Mouse (Mus musculus) embryonic facial prominence, embryonic 15.5 days (tissue): ENCODE measurements at regions not wholly inside any gene's neighbourhood (a gene's known extent, or its start where the extent isn't known, plus 50 kb on each side); places are given as distances from the start of the nearest gene placed in this dataset.
"Not testable (repeated sequence)": the region's sequence is repeated elsewhere in the genome, so short reads cannot be mapped to it uniquely, and the experiment has no call there.

Experiments used
- ATAC-seq: fragments of 200-750 bp; cut with Nextera tagmentation; 2 replicates; pipeline ENCODE4 v1.8.0; 2017; ENCODE audit warnings: low read depth, moderate TSS enrichment; ENCODE audit not compliant: insufficient number of reproducible peaks, low FRiP score, low TSS enrichment
- H3K27ac ChIP-seq: fragments of 300-500 bp; sonication (generic); replicated peaks from 2 replicates; pipeline ENCODE4 v1.5.1; 2015; ENCODE audit warnings: mild to moderate bottlenecking, inconsistent platforms
- H3K27me3 ChIP-seq: fragments of 300-500 bp; sonication (generic); 2 replicates; pipeline ENCODE4 v1.6.1; 2015; ENCODE audit warnings: inconsistent platforms
- H3K36me3 ChIP-seq: fragments of 300-500 bp; sonication (generic); 2 replicates; pipeline ENCODE4 v1.6.1; 2015; ENCODE audit warnings: mild to moderate bottlenecking, inconsistent platforms
- H3K4me1 ChIP-seq: fragments of 300-500 bp; sonication (generic); 2 replicates; pipeline ENCODE4 v1.6.1; 2015; ENCODE audit warnings: inconsistent platforms
- H3K4me2 ChIP-seq: fragments of 300-500 bp; sonication (generic); replicated peaks from 2 replicates; pipeline ENCODE4 v1.6.1; 2015; ENCODE audit warnings: mild to moderate bottlenecking, inconsistent platforms
- H3K4me3 ChIP-seq: fragments of 300-500 bp; sonication (generic); replicated peaks from 2 replicates; pipeline ENCODE4 v1.5.1; 2015; ENCODE audit warnings: mild to moderate bottlenecking, inconsistent platforms
- H3K9ac ChIP-seq: fragments of 300-500 bp; sonication (generic); 2 replicates; pipeline ENCODE4 v1.6.1; 2015; ENCODE audit warnings: inconsistent platforms
- H3K9me3 ChIP-seq: fragments of 300-500 bp; sonication (generic); replicated peaks from 2 replicates; pipeline ENCODE4 v1.6.1; 2016; ENCODE audit warnings: inconsistent platforms
- WGBS: fragments of 180-500 bp; shearing (Covaris S2); methylation state at CpG from one replicate; pipeline ENCODE4 v1.1.7; 2015; 5-methylcytosine and 5-hydroxymethylcytosine counted together

DNA sequence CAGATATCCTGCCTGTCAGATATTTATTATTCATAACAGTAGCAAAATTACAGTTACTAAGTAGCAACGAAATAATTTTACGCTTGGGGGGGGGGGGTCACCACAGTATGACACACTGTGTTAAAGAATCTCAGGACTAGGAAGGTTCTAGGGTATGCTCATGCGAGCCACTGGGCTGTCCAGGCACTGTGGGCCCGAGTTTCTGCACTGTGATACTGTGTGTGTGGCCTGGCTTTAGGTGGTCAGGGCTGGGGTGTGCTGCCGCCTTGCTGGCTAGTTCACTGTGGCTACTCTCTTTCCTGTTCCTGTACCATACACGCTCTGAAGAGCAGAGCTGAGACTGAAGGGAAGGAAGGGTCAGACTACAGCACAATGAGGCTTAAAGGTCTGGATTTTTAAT, 116.3 kb downstream of the Pmp22 start:
- Histone ChIP-seq H3K27ac (no peak overlapping the region), H3K9ac (no peak overlapping the region), H3K27me3 (no peaks in the 10 kb centered on the region), H3K4me1 (peaks cover 15% of the 10 kb centered on the region), H3K4me2 (no peak overlapping the region), H3K9me3 (no peaks in the 10 kb centered on the region), H3K4me3 (no peak overlapping the region), H3K36me3 (no peaks in the 10 kb centered on the region)
- no peak for ATAC-seq
- 90% methylated on average over 6 of the region's 6 CpGs for WGBS

DNA sequence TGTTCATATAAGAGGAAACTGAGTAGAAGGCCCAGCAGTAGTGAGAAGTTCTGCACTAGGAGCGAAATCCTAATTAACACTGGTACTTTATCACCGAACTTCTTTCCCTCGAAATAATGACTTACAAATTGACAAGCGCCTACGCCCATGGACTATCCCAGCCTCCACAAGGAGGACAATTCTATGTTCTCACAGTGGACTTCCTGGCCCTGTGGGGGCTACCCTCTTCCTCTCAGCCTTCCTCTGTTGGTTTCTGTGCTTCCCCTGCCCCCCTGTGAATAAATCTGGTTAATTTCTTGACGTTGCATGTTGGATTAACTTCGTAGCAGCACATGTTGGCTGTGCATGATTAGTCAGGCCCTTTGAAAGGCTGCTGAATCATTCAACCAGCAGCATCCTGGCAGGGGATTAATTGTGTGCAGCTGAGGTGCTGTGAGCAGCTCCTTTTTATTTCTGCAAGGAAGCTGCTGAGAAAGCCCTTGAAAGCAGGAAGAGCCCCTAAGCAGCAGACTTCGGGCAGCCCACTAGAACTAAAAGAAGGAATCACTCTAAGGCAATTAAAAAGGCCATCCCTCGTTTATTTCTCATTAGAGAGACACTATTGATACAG, 117.4 kb downstream of the Pmp22 start:
- H3K4me2 ChIP-seq: no peak overlapping the region
- WGBS: 56% methylated on average over 9 of the region's 9 CpGs

DNA sequence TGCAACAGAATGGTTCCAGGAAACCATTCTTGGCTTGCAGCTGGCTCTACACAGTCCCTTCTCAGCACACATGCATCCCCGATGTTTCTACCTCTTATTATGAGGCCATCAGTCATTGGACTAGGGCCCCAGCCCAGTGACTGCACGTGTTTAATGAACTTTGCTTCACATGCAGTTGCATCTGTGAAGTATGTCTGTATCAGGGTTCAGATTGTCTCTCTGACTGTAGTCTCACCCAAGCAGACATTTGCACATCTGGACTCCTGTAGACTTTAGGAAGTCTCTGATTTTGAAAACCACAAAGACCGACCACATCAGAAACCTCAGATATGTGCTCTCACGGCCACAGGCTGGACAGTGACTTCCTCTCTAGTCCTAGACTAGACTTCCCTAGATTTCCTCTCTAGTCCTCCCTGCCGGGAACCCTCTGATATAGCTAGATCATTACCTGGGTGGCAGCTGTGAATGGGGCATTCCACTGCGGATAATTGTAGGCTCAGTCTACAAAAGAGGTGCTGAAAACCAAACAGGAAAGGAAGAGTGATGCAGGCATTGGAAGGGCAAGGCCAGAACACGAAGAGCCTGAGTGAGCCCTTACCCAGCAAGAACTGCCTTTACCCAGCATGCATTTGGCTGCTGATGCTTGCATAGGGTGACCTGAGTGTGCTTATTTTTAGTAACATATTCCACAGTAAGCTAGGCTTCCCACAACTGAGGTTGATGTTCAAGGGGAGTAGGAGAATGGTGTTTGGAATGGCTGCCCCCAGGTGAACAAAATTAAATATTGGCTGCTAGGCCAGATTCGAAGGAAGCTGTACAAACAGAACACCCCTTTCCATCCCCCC, 123.5 kb downstream of the Pmp22 start:
- H3K27me3 ChIP-seq: no peaks in the 10 kb centered on the region
- no peaks in the 10 kb centered on the region for H3K9me3 ChIP-seq
- WGBS: 56% methylated on average over 8 of the region's 8 CpGs
- ATAC-seq: no peak; the same call in 1 of the 2 replicates
- no peak overlapping the region for H3K27ac ChIP-seq
- H3K9ac ChIP-seq: no peak overlapping the region
- no peak overlapping the region for H3K4me3 ChIP-seq
- no peaks in the 10 kb centered on the region for H3K36me3 ChIP-seq
- H3K4me2 ChIP-seq: no peak overlapping the region
- peaks cover 8% of the 10 kb centered on the region for H3K4me1 ChIP-seq

More for the DNA sequence above, 117.4 kb downstream of the Pmp22 start:
- Histone ChIP-seq H3K4me1 (peaks cover 15% of the 10 kb centered on the region), H3K27me3 (no peaks in the 10 kb centered on the region), H3K27ac (0 out of 2 replicates have a peak overlapping the region, but pooled peaks have one; percentile 49), H3K9me3 (no peaks in the 10 kb centered on the region), H3K36me3 (no peaks in the 10 kb centered on the region), H3K4me3 (no peak overlapping the region), H3K9ac (no peak overlapping the region)
- no peak for ATAC-seq

DNA sequence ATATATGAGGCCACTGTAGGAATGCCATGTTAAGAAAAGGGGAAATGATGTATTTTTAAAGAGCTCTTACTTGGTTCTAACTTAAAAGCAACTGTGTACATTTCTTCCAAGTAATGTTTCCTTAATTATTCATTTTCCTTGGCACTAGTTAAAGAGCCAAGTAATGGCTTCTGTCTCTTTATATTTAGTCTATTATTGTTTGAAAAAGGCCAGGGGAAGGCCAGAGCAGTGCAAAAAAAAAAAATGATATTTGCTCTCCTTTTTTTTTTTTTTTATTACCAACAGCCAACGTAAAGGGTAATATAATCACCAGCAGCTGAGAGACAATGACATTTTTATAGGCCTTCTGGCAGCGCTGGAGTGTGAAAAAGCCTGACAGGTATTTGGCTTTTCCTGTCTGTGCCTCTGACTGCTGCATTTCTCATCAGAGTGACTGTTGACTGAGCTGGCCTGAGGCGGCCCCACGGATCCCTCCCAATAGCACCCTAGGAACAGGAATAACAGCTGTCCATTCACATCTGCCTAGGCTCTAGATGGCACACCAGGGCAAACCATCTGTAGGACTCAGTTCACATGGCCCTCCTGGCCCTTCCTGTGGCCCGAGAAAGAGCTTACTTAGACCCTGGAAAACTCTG, 124.3 kb downstream of the Pmp22 start:
- H3K27ac ChIP-seq: no peak overlapping the region
- no peak for ATAC-seq
- WGBS: 27% methylated on average over 5 of the region's 5 CpGs

GRCm38 (mm10) chr11:63264432-63265061, 135.8 kb downstream of the Pmp22 start:
- Histone ChIP-seq H3K9ac (no peak overlapping the region), H3K4me2 (peak overlapping the region; percentile 31), H3K4me3 (no peak overlapping the region), H3K27me3 (no peaks in the 10 kb centered on the region), H3K27ac (no peak overlapping the region), H3K4me1 (0 out of 2 replicates have a peak, but pooled peaks cover 4% of the 10 kb centered on the region), H3K36me3 (no peaks in the 10 kb centered on the region), H3K9me3 (no peaks in the 10 kb centered on the region)
- no peak for ATAC-seq
- WGBS: 50% methylated on average over 9 of the region's 9 CpGs

More for the DNA sequence above, 124.3 kb downstream of the Pmp22 start:
- H3K9ac ChIP-seq: no peak overlapping the region
- no peak overlapping the region for H3K4me2 ChIP-seq
- peaks cover 8% of the 10 kb centered on the region for H3K4me1 ChIP-seq
- no peaks in the 10 kb centered on the region for H3K9me3 ChIP-seq
- no peaks in the 10 kb centered on the region for H3K36me3 ChIP-seq
- H3K4me3 ChIP-seq: no peak overlapping the region
- no peaks in the 10 kb centered on the region for H3K27me3 ChIP-seq

- not testable (repeated sequence) for H3K27ac ChIP-seq, H3K9me3 ChIP-seq, H3K9ac ChIP-seq, ATAC-seq, H3K4me3 ChIP-seq, H3K36me3 ChIP-seq, H3K4me2 ChIP-seq, H3K27me3 ChIP-seq, H3K4me1 ChIP-seq
- 80% methylated on average over 2 of the region's 2 CpGs for WGBS
These were observed 137.5 kb downstream of the Pmp22 start for GRCm38 (mm10) chr11:63266290-63266689.

DNA sequence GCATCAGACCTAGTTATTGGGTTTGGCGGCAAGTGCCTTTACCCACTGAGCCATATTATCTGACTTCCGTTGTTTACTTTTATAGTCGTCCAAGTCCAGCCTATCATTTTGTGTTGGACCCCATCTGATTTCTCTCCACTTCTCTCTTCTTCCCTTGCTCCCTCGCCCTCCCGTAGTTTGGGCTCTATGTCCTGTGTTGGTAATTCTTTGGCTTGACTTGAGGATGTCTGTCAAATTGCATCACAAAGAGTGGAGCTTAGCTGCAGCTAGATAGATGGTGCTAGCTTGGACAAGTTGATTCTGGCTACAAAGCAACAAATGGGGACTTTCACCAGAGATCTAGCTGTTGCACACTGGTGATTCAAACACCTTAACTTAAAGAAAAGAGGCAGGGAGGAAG, 147.9 kb downstream of the Pmp22 start:
- ATAC-seq: no peak
- Histone ChIP-seq H3K4me1 (no peaks in the 10 kb centered on the region), H3K4me3 (no peak overlapping the region), H3K27me3 (no peaks in the 10 kb centered on the region), H3K27ac (no peak overlapping the region), H3K4me2 (no peak overlapping the region), H3K36me3 (no peaks in the 10 kb centered on the region), H3K9me3 (no peaks in the 10 kb centered on the region), H3K9ac (no peak overlapping the region)
- 82% methylated on average over 5 of the region's 5 CpGs for WGBS

GRCm38 (mm10) chr11:63281839-63282238, 153.1 kb downstream of the Pmp22 start:
- WGBS: 94% methylated on average over 5 of the region's 5 CpGs
- Histone ChIP-seq H3K4me1 (no peaks in the 10 kb centered on the region), H3K9me3 (no peaks in the 10 kb centered on the region), H3K27me3 (no peaks in the 10 kb centered on the region), H3K27ac (no peak overlapping the region), H3K9ac (no peak overlapping the region), H3K4me3 (no peak overlapping the region), H3K36me3 (no peaks in the 10 kb centered on the region), H3K4me2 (no peak overlapping the region)
- ATAC-seq: no peak

GRCm38 (mm10) chr11:63282541-63282940, 153.8 kb downstream of the Pmp22 start:
- Histone ChIP-seq H3K27ac (no peak overlapping the region), H3K4me3 (no peak overlapping the region), H3K27me3 (no peaks in the 10 kb centered on the region), H3K9me3 (no peaks in the 10 kb centered on the region), H3K4me2 (no peak overlapping the region), H3K36me3 (no peaks in the 10 kb centered on the region), H3K9ac (no peak overlapping the region), H3K4me1 (no peaks in the 10 kb centered on the region; the same call in 1 of the 2 replicates)
- no peak for ATAC-seq
- 81% methylated on average over 10 of the region's 10 CpGs for WGBS

- no peaks in the 10 kb centered on the region; the same call in 1 of the 2 replicates for H3K4me1 ChIP-seq
- H3K27ac ChIP-seq: no peak overlapping the region
- no peak overlapping the region for H3K4me3 ChIP-seq
- 60% methylated on average over 2 of the region's 2 CpGs for WGBS
- no peaks in the 10 kb centered on the region for H3K36me3 ChIP-seq
- H3K9me3 ChIP-seq: no peaks in the 10 kb centered on the region
- ATAC-seq: no peak
- H3K9ac ChIP-seq: no peak overlapping the region
- H3K27me3 ChIP-seq: no peaks in the 10 kb centered on the region
- no peak overlapping the region for H3K4me2 ChIP-seq
These were observed 157.2 kb downstream of the Pmp22 start for GRCm38 (mm10) chr11:63286026-63286425.

DNA sequence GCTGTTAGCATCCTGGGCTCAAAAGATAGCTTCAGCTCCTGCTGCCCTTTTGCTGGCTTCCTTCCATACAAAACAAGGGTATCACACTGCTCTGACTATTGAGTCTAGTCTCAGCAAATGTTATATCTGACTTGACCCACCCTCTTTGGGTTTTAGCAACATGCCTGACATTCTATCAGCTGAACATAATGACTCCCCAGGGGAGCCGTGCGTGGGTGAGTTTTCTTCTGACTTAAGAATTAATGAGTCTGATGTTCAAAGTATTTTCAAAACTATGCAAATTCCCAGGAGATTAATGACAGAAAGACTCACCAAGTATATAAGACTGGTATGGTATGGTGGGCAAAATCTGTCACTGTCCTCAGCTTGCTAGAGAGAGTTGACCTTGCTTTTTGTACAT, 159.0 kb downstream of the Pmp22 start:
- no peak for ATAC-seq
- H3K9ac ChIP-seq: no peak overlapping the region
- 36% methylated on average over 2 of the region's 2 CpGs for WGBS
- no peak overlapping the region for H3K4me2 ChIP-seq
- H3K36me3 ChIP-seq: no peaks in the 10 kb centered on the region
- no peak overlapping the region for H3K27ac ChIP-seq
- H3K9me3 ChIP-seq: no peaks in the 10 kb centered on the region
- H3K4me3 ChIP-seq: no peak overlapping the region
- H3K4me1 ChIP-seq: no peaks in the 10 kb centered on the region; the same call in 1 of the 2 replicates
- no peaks in the 10 kb centered on the region for H3K27me3 ChIP-seq
